Mouse (Mus musculus) T-helper 17 cell (primary cell): ENCODE measurements at regions not wholly inside any gene's neighbourhood (a gene's known extent, or its start where the extent isn't known, plus 50 kb on each side); places are given as distances from the start of the nearest gene placed in this dataset.

Experiments
- in situ Hi-C, 2 experiments: fragments of 300-600 bp; cut with MboI, MseI; formaldehyde crosslinking; loops; 1 replicate in 1 of 2; 2 replicates in 1 of 2; pipeline ENCODE4 v1.15.1; 2025; ENCODE audit warnings: high pct_unique_total_duplicates in 2 of 2

GRCm38 (mm10) chr15:48860627-48861026 is 5024.1 kb upstream of the Gm7489 start:
- in situ Hi-C loops, result loop anchor here in 1 of 2 experiments (5.0 kb wide), 1 partner anchor 87 kb away; no protein-coding TSS in a partner anchor

DNA sequence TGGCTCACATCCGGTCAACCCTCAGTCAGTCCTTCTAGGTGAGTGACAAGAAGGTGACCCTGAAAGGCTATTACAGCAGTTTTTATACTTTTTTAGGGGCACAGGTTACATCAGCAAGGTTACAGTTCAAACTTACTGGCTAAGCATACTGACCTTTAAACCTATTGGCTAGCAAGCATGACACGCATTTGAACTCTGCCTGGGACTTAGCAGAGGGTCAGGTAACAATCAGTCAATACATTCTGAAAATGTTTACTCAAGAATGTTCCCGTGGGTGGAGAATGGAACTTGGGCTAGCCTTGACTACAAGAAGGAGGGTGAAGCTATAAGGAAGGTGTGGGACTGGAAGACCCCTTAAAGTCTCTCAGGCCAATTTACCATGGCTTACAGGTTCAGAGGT is 4986.2 kb upstream of the Gm7489 start:
- in situ Hi-C loops, result no loop called here

GRCm38 (mm10) chr15:48904687-48905086 is 4980.0 kb upstream of the Gm7489 start:
- in situ Hi-C loops, result no loop called here

DNA sequence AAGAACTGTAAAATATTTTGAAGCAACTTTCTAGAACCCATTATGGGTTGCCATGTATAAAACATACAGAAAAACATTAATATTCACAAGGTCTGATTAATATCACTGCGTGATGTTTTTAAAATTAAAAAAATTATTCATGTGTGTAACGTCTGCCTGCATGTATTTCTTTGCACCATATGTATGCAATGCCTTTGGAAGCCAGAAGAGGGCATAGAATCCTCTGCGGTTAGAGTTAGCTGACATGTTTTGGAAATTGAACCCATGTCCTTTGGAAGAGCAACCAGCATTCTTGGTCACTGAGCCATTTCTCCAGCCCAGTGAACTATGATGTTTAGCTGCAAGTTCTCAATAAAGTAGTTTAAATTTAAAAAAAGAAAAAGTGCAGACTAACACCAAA is 4958.8 kb upstream of the Gm7489 start:
- in situ Hi-C loops, result no loop called here

- in situ Hi-C loops, result loop anchor here in 1 of 2 experiments (5.0 kb wide), 1 partner anchor 84 kb away; no protein-coding TSS in a partner anchor
Measured at GRCm38 (mm10) chr15:48946150-48946549, 4938.6 kb upstream of the Gm7489 start.

- in situ Hi-C loops, result no loop called here
Measured at GRCm38 (mm10) chr15:48976176-48976575, 4908.5 kb upstream of the Gm7489 start.

- in situ Hi-C loops, result no loop called here
Measured at GRCm38 (mm10) chr15:48976583-48976982, 4908.1 kb upstream of the Gm7489 start.
